Mouse (Mus musculus) forebrain, embryonic 11.5 days (tissue): Measurements from ENCODE around the gene Sort1. TPM values are rescaled to one million over a fixed set of nuclear protein-coding genes. Genes with fewer than 3 reads are reported as not detected.

Source experiments
- ATAC-seq: fragments of 200-750 bp; cut with Nextera tagmentation; replicated peaks from 2 replicates; pipeline ENCODE4 v1.8.0; 2017; ENCODE audit warnings: moderate TSS enrichment; ENCODE audit not compliant: low FRiP score
- DNase-seq: peaks from one replicate; pipeline ENCODE4 v3.0.0-alpha.2; 2017; ENCODE audit warnings: low spot score
- H3K27ac ChIP-seq: fragments of 300-500 bp; sonication (generic); 2 replicates; pipeline ENCODE4 v1.5.1; 2014; ENCODE audit warnings: low read depth, low read length
- H3K27me3 ChIP-seq: fragments of 300-500 bp; sonication (generic); 2 replicates; pipeline ENCODE4 v1.6.1; 2014; ENCODE audit warnings: mild to moderate bottlenecking, low read length, mixed read lengths; ENCODE audit not compliant: control insufficient read depth, insufficient read depth
- H3K36me3 ChIP-seq: fragments of 300-500 bp; sonication (generic); 2 replicates; pipeline ENCODE4 v1.6.1; 2014; ENCODE audit warnings: mild to moderate bottlenecking, low read length, moderate library complexity, mixed read lengths; ENCODE audit not compliant: control insufficient read depth, insufficient read depth
- H3K4me1 ChIP-seq: fragments of 300-500 bp; sonication (generic); replicated peaks from 2 replicates; pipeline ENCODE4 v1.6.1; 2014; ENCODE audit warnings: low read length, mixed read lengths; ENCODE audit not compliant: control insufficient read depth, insufficient read depth
- H3K4me2 ChIP-seq: fragments of 300-500 bp; sonication (generic); 2 replicates; pipeline ENCODE4 v1.6.1; 2014; ENCODE audit warnings: low read depth, mild to moderate bottlenecking, low read length, moderate library complexity, mixed read lengths; ENCODE audit not compliant: severe bottlenecking
- H3K4me3 ChIP-seq: fragments of 300-500 bp; sonication (generic); 2 replicates; pipeline ENCODE4 v1.5.1; 2014; ENCODE audit warnings: low read depth, low read length
- H3K9ac ChIP-seq: fragments of 300-500 bp; sonication (generic); 2 replicates; pipeline ENCODE4 v1.6.1; 2014; ENCODE audit warnings: low read length
- H3K9me3 ChIP-seq: fragments of 300-500 bp; sonication (generic); 2 replicates; pipeline ENCODE4 v1.6.1; 2016; ENCODE audit warnings: low read length, mixed read lengths; ENCODE audit not compliant: control insufficient read depth
- WGBS: fragments of 180-500 bp; shearing (Covaris S2); extraction: QIAGEN DNeasy Blood & Tissue Kit; methylation state at CpG from one replicate; pipeline ENCODE4 v1.1.7; 2014; 5-methylcytosine and 5-hydroxymethylcytosine counted together
- polyA plus RNA-seq: library from polyadenylated mRNA; unstranded; fragments of >200 nt; fragmentation: Nextera tagmentation; extraction: Ambion mirVana; gene quantifications from 2 replicates; pipeline ENCODE4 v1.2.1, GENCODE M21; 2014

Gene Sort1
- polyA plus RNA-seq, 1 experiment from 2014 or later: 28.9 TPM

DNA sequence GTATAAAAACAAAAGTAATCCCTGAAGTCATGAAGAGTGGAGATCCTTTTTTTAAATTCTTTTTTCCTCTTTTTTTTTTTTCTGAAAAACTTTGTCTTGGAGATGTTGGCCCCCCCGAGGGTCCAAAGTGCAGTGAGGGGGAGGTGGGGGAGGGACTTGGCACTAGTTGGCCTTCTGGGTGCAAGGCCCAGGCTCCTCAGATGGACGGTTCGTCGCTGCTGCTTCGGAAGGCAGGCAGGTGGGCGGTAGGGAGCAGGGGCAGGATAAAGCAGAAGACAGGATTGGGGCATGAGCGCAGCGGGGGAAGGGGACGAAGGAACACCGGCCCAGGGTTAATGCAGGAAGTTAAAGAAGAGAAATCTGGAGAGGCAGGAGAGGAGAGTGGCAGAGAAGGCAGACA is 108.4 kb downstream of the Sort1 start:
- ATAC-seq: no peak
- WGBS: 22% methylated on average over 10 of the region's 10 CpGs
- peaks cover 11% of the 10 kb centered on the region for H3K36me3 ChIP-seq

DNA sequence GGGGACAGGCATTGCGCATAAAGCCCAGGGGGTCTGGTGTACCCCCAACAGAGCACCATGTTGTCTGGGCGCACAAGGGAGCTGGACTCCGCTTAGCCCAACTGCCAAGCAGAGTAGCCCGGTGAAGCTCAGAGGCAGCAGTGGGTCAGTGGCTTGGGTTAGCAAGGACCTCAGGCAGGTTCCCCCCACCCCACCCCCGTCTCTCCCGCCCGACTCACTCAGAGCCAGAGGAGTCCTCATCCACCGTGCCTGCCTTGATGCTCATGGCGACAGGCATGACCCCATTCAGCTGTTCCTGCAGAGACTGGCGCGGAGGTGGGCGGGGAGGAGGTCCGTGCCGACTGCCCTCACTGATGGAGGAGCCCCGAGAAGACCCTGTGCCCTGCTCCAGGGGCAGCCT is 108.9 kb downstream of the Sort1 start:
- ATAC-seq (no peak), DNase-seq (peak; percentile 58)
- Histone ChIP-seq H3K4me3 (no peak overlapping the region), H3K27me3 (no peaks in the 10 kb centered on the region), H3K36me3 (peaks cover 13% of the 10 kb centered on the region), H3K9ac (no peak overlapping the region), H3K4me2 (no peak overlapping the region), H3K9me3 (no peaks in the 10 kb centered on the region), H3K27ac (no peak overlapping the region), H3K4me1 (peaks cover 2% of the 10 kb centered on the region; the same call in 1 of the 2 replicates)
- 47% methylated on average over 15 of the region's 15 CpGs for WGBS

More for the DNA sequence above, 108.4 kb downstream of the Sort1 start:
- Histone ChIP-seq H3K4me2 (no peak overlapping the region), H3K27ac (no peak overlapping the region), H3K9ac (0 out of 2 replicates have a peak overlapping the region, but pooled peaks have one; percentile 6), H3K27me3 (no peaks in the 10 kb centered on the region), H3K4me1 (peaks cover 2% of the 10 kb centered on the region; the same call in 1 of the 2 replicates), H3K4me3 (no peak overlapping the region), H3K9me3 (no peaks in the 10 kb centered on the region)
- no peak for DNase-seq

DNA sequence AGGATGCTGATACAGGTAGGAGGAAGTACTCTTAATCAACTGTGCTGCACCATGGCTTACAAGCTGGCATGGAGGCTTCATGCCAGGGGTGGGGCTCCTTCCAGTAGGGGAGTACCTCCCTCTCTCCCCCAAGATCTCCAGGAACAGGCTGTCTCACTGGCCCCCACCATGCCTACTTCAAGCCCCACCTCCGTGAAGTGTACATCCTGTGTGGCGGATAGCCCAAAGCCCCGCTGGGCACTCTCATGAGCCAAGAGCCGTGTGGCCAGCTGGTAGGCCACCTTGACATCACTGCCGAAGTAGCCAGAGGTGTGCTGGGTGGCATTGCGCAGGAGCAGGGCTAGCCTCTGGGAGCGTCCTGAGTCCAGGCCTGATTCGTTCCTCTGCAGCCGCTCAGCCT is 114.4 kb downstream of the Sort1 start:
- Histone ChIP-seq H3K4me1 (no peaks in the 10 kb centered on the region), H3K36me3 (peaks cover 25% of the 10 kb centered on the region), H3K9ac (no peak overlapping the region), H3K4me2 (no peak overlapping the region), H3K27ac (no peak overlapping the region), H3K9me3 (no peaks in the 10 kb centered on the region), H3K27me3 (no peaks in the 10 kb centered on the region), H3K4me3 (no peak overlapping the region)
- WGBS: 92% methylated on average over 9 of the region's 9 CpGs
- DNase-seq (no peak), ATAC-seq (no peak)

DNA sequence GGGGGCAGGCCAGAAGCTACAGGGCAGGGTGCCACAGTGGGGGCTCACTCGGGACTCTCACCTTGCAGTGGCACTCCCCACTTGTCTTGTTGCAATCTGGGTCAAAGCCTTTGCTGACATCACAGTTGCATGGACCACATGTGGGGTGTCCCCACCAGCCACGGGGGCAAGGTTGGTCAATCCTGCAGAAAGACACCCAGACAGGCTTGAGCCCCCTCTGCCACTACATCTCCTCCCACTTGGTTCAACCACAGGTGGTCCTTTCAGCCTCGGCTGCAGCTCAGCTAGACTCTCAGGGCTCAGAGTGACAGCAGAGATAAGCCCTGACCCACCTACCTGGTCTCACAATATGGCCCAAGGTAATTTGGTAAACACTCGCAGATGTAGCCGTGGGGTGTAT is 116.6 kb downstream of the Sort1 start:
- peaks cover 6% of the 10 kb centered on the region; the same call in 1 of the 2 replicates for H3K4me1 ChIP-seq
- no peak overlapping the region for H3K4me2 ChIP-seq
- DNase-seq (peak; percentile 49), ATAC-seq (no peak)
- no peak overlapping the region for H3K27ac ChIP-seq
- no peak overlapping the region for H3K9ac ChIP-seq
- H3K9me3 ChIP-seq: no peaks in the 10 kb centered on the region
- no peaks in the 10 kb centered on the region for H3K27me3 ChIP-seq
- peaks cover 23% of the 10 kb centered on the region for H3K36me3 ChIP-seq
- 88% methylated on average over 5 of the region's 5 CpGs for WGBS
- H3K4me3 ChIP-seq: no peak overlapping the region

DNA sequence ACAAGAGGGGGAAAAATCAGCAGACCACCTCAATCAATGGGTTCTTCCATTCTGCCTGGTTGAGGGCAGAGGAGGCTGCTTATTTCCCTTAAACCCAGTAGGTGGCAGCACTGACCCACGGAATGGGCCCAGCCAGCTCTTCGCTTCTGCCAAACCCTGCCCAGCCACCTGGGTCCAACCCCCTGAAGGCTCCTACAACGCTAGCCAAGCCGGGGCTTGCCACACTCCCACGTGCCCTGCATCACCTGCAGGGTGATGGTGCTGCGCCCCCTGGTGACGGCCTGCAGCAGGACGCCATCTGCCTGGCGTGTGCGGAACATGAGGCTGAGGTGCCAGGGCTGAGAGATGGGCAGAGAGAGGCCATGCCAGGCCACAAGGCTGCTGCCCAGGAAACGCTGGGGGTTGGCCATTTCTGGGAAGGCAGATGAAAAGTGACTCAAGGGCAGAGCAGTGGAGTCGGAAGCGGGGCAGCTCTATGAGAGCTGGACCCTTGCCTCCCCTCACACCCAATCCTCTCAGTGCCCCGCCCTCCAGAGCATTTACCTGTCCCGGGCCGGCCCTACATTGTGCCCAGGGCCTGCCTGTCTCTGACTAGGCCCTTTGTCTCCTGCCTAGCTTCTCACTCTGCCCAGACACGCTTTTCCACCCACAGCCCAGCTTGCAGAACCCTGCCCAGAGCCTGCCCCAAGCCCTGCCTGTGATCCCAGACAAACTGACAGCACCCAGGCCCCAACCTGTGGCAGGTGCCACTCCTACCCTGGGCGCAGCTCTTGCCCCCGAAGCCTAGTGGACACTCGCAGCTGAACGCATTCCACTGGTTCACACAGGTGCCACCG is 118.0 kb downstream of the Sort1 start:
- peak; percentile 93 for DNase-seq
- Histone ChIP-seq H3K4me2 (no peak overlapping the region), H3K9me3 (no peaks in the 10 kb centered on the region), H3K4me3 (no peak overlapping the region), H3K4me1 (peaks cover 15% of the 10 kb centered on the region), H3K9ac (no peak overlapping the region; the same call in 1 of the 2 replicates), H3K36me3 (peaks cover 23% of the 10 kb centered on the region; the same call in 1 of the 2 replicates), H3K27ac (no peak overlapping the region), H3K27me3 (no peaks in the 10 kb centered on the region)
- WGBS: 41% methylated on average over 22 of the region's 22 CpGs
- peak; percentile 88 for ATAC-seq

DNA sequence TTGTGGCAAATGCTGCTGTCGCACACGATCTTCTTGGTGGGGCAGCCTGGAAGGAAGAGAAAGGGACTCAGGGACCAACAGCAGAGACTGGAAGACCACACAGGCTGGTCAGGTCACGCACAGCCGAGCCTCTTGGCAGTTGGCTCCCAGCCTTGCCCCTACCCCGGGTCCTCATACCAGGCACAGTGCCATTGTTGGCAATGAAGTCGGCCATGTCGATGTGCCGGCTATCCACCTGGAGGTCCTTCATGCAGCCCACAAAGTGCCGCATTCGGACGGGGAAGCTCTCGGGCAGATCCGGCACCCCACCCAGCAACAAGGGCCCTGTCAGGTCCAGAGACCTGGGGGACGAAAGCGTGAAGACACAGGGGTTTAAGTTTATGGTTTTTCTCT is 118.6 kb downstream of the Sort1 start:
- no peak overlapping the region for H3K27ac ChIP-seq
- no peak overlapping the region for H3K4me3 ChIP-seq
- DNase-seq (no peak), ATAC-seq (no peak)
- no peaks in the 10 kb centered on the region for H3K9me3 ChIP-seq
- peaks cover 21% of the 10 kb centered on the region; the same call in 1 of the 2 replicates for H3K36me3 ChIP-seq
- no peak overlapping the region for H3K4me2 ChIP-seq
- WGBS: 87% methylated on average over 15 of the region's 15 CpGs
- H3K9ac ChIP-seq: no peak overlapping the region
- H3K27me3 ChIP-seq: no peaks in the 10 kb centered on the region
- peaks cover 15% of the 10 kb centered on the region for H3K4me1 ChIP-seq

DNA sequence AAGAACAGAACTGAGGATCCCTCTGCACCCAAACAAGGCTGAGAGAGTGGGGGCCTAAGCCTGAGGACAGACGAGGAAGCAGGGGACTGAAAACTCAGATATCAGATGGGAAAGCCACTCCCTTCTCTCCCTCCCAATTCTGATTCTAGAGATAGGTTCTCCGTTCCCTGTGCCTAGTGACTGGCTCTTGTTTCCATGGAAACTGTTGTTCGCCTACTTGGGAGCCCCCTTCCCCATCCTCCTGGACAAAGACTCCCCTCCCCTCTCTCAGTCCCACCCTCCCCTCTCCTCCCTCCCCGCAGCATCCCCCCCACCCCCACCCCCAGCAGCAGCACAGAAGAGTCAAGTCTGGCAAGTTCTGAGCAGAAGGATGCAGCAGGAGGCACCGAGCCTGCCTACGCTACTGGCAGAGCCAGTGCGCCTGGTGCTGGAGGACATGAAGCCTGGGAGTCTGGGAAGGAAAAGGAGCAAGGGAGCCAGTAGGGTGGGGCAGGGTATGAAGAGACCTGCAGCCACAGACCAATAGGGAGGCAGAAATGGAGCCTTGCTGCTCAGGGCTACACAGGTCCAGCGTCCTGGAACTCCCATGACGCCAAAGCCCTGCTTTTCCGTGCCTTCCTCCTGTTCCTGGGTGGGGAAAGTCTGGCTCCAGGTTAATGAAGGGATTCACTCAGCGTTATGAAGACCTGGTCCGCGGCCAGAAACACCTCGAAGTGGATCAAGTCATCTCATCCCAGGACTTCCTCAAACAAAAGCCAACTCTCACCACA is 121.8 kb downstream of the Sort1 start:
- Histone ChIP-seq H3K27ac (peak overlapping the region; percentile 65), H3K9ac (peak overlapping the region; percentile 30; the same call in 1 of the 2 replicates), H3K36me3 (peaks cover 10% of the 10 kb centered on the region; the same call in 1 of the 2 replicates), H3K4me1 (peaks cover 22% of the 10 kb centered on the region), H3K4me3 (no peak overlapping the region), H3K4me2 (peak overlapping the region; percentile 1), H3K9me3 (no peaks in the 10 kb centered on the region), H3K27me3 (no peaks in the 10 kb centered on the region)
- ATAC-seq (peak; percentile 28), DNase-seq (peak; percentile 69)
- WGBS: 26% methylated on average over 14 of the region's 14 CpGs

DNA sequence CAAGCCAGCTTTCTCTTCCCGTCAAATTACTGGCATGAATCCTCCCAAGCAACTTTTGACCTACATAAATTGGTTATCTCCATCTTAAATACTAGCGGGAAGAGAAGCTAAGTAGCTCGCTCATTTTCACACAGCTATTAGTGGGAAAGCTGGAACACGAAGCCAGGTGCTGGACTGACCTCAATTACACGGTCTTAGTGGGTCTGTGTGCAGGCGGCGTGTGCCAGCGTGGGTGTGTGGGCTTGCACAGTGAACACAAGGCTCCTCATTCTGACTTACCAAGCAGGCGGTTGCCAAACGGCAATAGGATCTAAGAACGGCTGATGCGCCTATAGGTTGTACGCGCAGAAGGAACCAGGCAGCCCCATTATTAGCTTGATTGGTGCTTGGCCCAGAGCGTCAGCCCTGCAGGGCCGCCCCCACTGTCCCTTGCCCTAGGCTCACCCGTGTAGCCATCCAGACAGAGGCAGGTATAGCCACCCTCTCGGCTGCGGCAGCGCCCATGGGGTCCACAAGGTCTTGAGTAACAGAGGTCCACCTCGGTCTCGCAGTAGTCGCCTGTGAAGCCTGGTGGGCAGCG is 122.5 kb downstream of the Sort1 start:
- Histone ChIP-seq H3K4me1 (peaks cover 29% of the 10 kb centered on the region), H3K36me3 (peaks cover 10% of the 10 kb centered on the region; the same call in 1 of the 2 replicates), H3K4me3 (no peak overlapping the region), H3K9ac (no peak overlapping the region), H3K27me3 (no peaks in the 10 kb centered on the region), H3K4me2 (no peak overlapping the region), H3K27ac (peak overlapping the region; percentile 65), H3K9me3 (no peaks in the 10 kb centered on the region)
- DNase-seq: peak; percentile 54
- ATAC-seq: no peak
- WGBS: 88% methylated on average over 24 of the region's 24 CpGs
